38 mouse cellular contexts compared by ENCODE assay signal in the genomic region with DNA sequence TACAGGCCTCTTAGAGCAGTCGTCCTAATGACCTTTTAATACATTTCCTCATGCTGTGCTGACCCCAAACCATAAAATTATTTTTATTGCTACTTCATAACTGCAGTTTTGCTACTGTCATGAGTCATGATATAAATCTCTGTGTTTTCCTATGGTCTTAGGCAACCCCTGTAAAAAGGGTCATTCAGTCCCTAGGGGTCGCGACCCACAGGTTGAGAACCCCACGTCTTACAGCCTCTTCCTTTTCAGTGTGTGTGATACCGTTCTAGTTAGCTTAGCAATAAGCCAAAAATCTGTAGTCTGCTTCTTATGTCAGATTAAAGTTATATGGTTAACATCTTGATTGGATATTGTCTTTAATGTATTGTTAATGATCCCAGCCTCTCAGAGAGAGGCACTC. TPM values are rescaled to one million over a fixed set of nuclear protein-coding genes. Genes with fewer than 3 reads are reported as not detected.
"Had no signal": no experiment of that assay in that cellular context is flagged by ENCODE, and none has a peak within 500 bp of the region (broad histone marks: within the 10 kb centered on the region; RNA-seq: fewer than 3 reads in every experiment).

No protein-coding gene starts in this region.

- H3K9me3 ChIP-seq: heart, embryonic 13.5 days; heart, embryonic 15.5 days; hindbrain, embryonic 13.5 days; hindbrain, embryonic 15.5 days; kidney, embryonic 15.5 days; limb, embryonic 13.5 days; limb, embryonic 15.5 days; liver, embryonic 12.5 days had no signal

- H3K27ac ChIP-seq: heart, adult 2 months; heart, embryonic 13.5 days; heart, embryonic 15.5 days; hindbrain, embryonic 13.5 days; hindbrain, embryonic 15.5 days; hindbrain, postnatal 0 days; kidney, embryonic 15.5 days; limb, embryonic 13.5 days; limb, embryonic 15.5 days; liver, embryonic 12.5 days; liver, embryonic 14.5 days had no signal

- H3K27me3 ChIP-seq: heart, embryonic 13.5 days; heart, embryonic 15.5 days; hindbrain, embryonic 13.5 days; hindbrain, embryonic 15.5 days; kidney, embryonic 15.5 days; limb, embryonic 13.5 days; limb, embryonic 15.5 days had no signal

- H3K4me2 ChIP-seq: heart, embryonic 11.5 days; heart, embryonic 13.5 days; heart, embryonic 15.5 days; hindbrain, embryonic 13.5 days; hindbrain, embryonic 15.5 days; kidney, embryonic 15.5 days; limb, embryonic 13.5 days; limb, embryonic 15.5 days; liver, embryonic 12.5 days had no signal

- DNase-seq: forebrain, postnatal 0 days; gastrocnemius, postnatal 14 days; gastrocnemius, postnatal 36 days; heart, adult 11 months; heart, adult 2 months; heart, postnatal 14 days; heart, postnatal 36 days; kidney, adult 11 months; kidney, adult 9 months; layer of hippocampus, adult 9-11 months; layer of hippocampus, postnatal 36 days; left cerebral cortex, postnatal 4 days had no signal

- ATAC-seq: forebrain, postnatal 0 days; hindbrain, postnatal 0 days; liver, embryonic 12.5 days had no signal

- H3K36me3 ChIP-seq: heart, embryonic 13.5 days; heart, embryonic 15.5 days; hindbrain, embryonic 13.5 days; hindbrain, embryonic 15.5 days; kidney, embryonic 15.5 days; limb, embryonic 13.5 days; limb, embryonic 15.5 days; liver, embryonic 12.5 days had no signal

- H3K9ac ChIP-seq: forebrain, postnatal 0 days; heart, embryonic 13.5 days; heart, embryonic 15.5 days; hindbrain, embryonic 13.5 days; hindbrain, embryonic 15.5 days; kidney, embryonic 15.5 days; limb, embryonic 13.5 days; limb, embryonic 15.5 days; liver, embryonic 12.5 days; liver, embryonic 14.5 days had no signal

- H3K4me1 ChIP-seq: heart, embryonic 15.5 days; hindbrain, embryonic 13.5 days; hindbrain, embryonic 15.5 days; kidney, embryonic 15.5 days; limb, embryonic 13.5 days; limb, embryonic 15.5 days had no signal

- H3K4me3 ChIP-seq: heart, adult 2 months; heart, embryonic 13.5 days; heart, embryonic 15.5 days; hindbrain, embryonic 13.5 days; hindbrain, embryonic 15.5 days; kidney, embryonic 15.5 days; limb, embryonic 13.5 days; limb, embryonic 15.5 days; liver, embryonic 12.5 days had no signal

RNA-seq across cellular contexts. Expression of a gene that starts 45.1 kb away (rescaled TPM):
- total RNA-seq: forebrain, postnatal 0 days; gastrocnemius, adult 18-20 months; gastrocnemius, adult 8-10 months; gastrocnemius, postnatal 14 days; gastrocnemius, postnatal 36 days; heart, adult 2 months; heart, postnatal 14 days; heart, postnatal 36 days; hematopoietic stem cell, adult 5-6 weeks; hindbrain, postnatal 0 days; layer of hippocampus, adult 18-20 months; layer of hippocampus, adult 8-10 months; layer of hippocampus, postnatal 14 days; layer of hippocampus, postnatal 36 days; left cerebral cortex, adult 18-20 months; left cerebral cortex, adult 8-10 months; left cerebral cortex, postnatal 10 days; left cerebral cortex, postnatal 25 days; left cerebral cortex, postnatal 4 days; liver, adult 2 months had no signal
- polyA plus RNA-seq: heart, adult 2 months; heart, embryonic 11.5 days; heart, embryonic 13.5 days; heart, embryonic 15.5 days; heart, postnatal 0 days; hindbrain, embryonic 11.5 days; hindbrain, embryonic 15.5 days; hindbrain, postnatal 0 days; intestine, embryonic 14.5 days; kidney, embryonic 15.5 days; large intestine, adult 2 months; limb, embryonic 13.5 days; limb, embryonic 15.5 days; liver, adult 2 months; liver, embryonic 12.5 days; liver, embryonic 14.5 days had no signal
